ENCODE assay signal across 16 mouse cellular contexts in the genomic region with DNA sequence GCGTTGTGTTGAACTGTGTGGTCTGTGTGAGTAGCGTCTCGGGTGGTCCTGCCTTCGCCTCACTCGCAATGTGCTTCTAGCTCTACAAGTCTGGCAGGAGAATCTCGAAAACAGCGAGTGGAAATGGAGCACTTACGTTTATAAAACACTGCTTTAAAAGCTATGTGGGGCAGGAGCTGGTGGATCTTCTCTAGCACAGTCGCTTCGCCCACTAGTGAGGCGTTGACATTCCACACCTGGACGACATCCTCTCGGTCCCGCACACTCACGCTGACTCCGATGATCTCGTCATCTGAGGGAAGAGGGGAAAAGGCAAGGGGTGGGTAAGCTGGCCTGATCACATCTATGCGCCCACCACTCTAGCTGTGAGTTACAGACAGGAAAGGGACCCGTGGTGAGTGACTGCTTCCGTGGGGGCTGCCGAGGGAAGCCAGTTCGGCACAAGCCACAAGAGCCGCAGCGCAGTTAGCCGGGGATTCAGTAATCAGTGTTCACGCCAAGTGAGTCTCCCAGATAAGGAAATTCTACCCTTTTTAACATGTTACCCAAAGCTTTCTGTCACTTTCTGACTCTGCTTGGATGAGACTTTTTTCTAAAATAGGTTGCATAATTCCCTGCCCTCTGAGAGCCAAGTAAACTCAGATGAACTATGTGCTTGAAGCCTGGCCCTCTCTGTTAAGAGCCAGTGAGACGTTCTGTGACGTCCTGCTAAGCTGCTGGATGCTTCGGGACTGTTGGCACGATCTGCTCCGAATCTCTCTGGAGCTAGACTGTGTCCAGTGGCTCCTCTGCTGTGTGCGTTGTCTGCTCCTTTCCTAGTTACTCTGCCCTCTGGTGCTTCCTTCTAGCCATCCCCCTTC. TPM values are rescaled to one million over a fixed set of nuclear protein-coding genes. Genes with fewer than 3 reads are reported as not detected.
DNase-seq lines count a peak whose midpoint lies in the region; ATAC-seq and TF ChIP-seq lines count a peak whose summit lies in the region.
"Had no signal": no experiment of that assay in that cellular context is flagged by ENCODE, and none has a peak within 500 bp of the region (broad histone marks: within the 10 kb centered on the region; RNA-seq: fewer than 3 reads in every experiment).

No protein-coding gene starts in this region.

- H3K27me3 ChIP-seq in heart, embryonic 10.5 days (ENCODE audit: insufficient read depth, poor library complexity, severe bottlenecking) = no peaks in the 10 kb centered on the region; the same call in 1 of the 2 replicates
- H3K27me3 ChIP-seq in intestine, postnatal 0 days (replicated peaks; ENCODE audit: control insufficient read depth, insufficient read depth, low read length) = no peaks in the 10 kb centered on the region
- H3K27me3 ChIP-seq: embryonic facial prominence, embryonic 15.5 days; hindbrain, embryonic 12.5 days; limb, embryonic 12.5 days had no signal

- DNase-seq in heart, adult 11 months = peak; percentile 97
- DNase-seq in heart, embryonic 10.5 days (ENCODE audit: low spot score) = no peak
- DNase-seq in thymus, postnatal 14 days = peak; percentile 25
- DNase-seq in thymus, postnatal 25 days = no peak
- peak; percentile 37 for DNase-seq in heart, postnatal 25 days (ENCODE audit: low spot score)
- no peak for DNase-seq in left cerebral cortex, postnatal 36 days (ENCODE audit: low spot score in 2 of 2)
- DNase-seq: cerebellum, adult 18-20 months; kidney, adult 18-20 months; kidney, postnatal 4 days; liver, postnatal 0 days; midbrain, embryonic 14.5 days had no signal

- ATAC-seq in intestine, postnatal 0 days = no peak
- ATAC-seq: forebrain, embryonic 14.5 days; liver, postnatal 0 days had no signal

- H3K4me2 ChIP-seq in intestine, postnatal 0 days (replicated peaks; ENCODE audit: low read depth) = no peak overlapping the region
- H3K4me2 ChIP-seq: embryonic facial prominence, embryonic 15.5 days; hindbrain, embryonic 12.5 days; limb, embryonic 12.5 days had no signal

- no peak overlapping the region for H3K4me3 ChIP-seq in heart, embryonic 10.5 days
- no peak overlapping the region for H3K4me3 ChIP-seq in intestine, postnatal 0 days (ENCODE audit: low read depth, low read length)
- H3K4me3 ChIP-seq: embryonic facial prominence, embryonic 15.5 days; hindbrain, embryonic 12.5 days; limb, embryonic 12.5 days had no signal

- 0 out of 2 replicates have a peak, but pooled peaks cover 3% of the 10 kb centered on the region for H3K4me1 ChIP-seq in heart, embryonic 10.5 days
- no peaks in the 10 kb centered on the region for H3K4me1 ChIP-seq in intestine, postnatal 0 days (replicated peaks; ENCODE audit: control insufficient read depth, insufficient read depth, low read length)

- intact Hi-C loops in heart, postnatal 25 days (cut with DNase I) = no loop called here
- intact Hi-C loops in left cerebral cortex, postnatal 36 days (cut with DNase I) = no loop called here

- H3K27ac ChIP-seq in heart, embryonic 10.5 days = no peak overlapping the region
- no peak overlapping the region for H3K27ac ChIP-seq in intestine, postnatal 0 days (ENCODE audit: low read depth, low read length)
- H3K27ac ChIP-seq: embryonic facial prominence, embryonic 15.5 days; hindbrain, embryonic 12.5 days; limb, embryonic 12.5 days had no signal

- 74% methylated on average over 32 of the region's 32 CpGs for WGBS in heart, embryonic 10.5 days
- WGBS in intestine, postnatal 0 days = 84% methylated on average over 32 of the region's 32 CpGs

- H3K36me3 ChIP-seq in heart, embryonic 10.5 days = no peaks in the 10 kb centered on the region
- H3K36me3 ChIP-seq in intestine, postnatal 0 days (ENCODE audit: control insufficient read depth, insufficient read depth) = 0 out of 2 replicates have a peak, but pooled peaks cover 5% of the 10 kb centered on the region
- H3K36me3 ChIP-seq: hindbrain, embryonic 12.5 days had no signal

- H3K9me3 ChIP-seq in heart, embryonic 10.5 days = no peaks in the 10 kb centered on the region
- H3K9me3 ChIP-seq in intestine, postnatal 0 days (ENCODE audit: control insufficient read depth) = no peaks in the 10 kb centered on the region
- H3K9me3 ChIP-seq: embryonic facial prominence, embryonic 15.5 days; hindbrain, embryonic 12.5 days; limb, embryonic 12.5 days had no signal

- H3K9ac ChIP-seq in intestine, postnatal 0 days (ENCODE audit: low read depth, low read length) = no peak overlapping the region
- H3K9ac ChIP-seq: embryonic facial prominence, embryonic 15.5 days; hindbrain, embryonic 12.5 days; limb, embryonic 12.5 days; liver, postnatal 0 days had no signal

- no peak for TF ChIP-seq CTCF in intestine, postnatal 0 days (IDR thresholded peaks at IDR 0.05; ENCODE audit: low read depth)

RNA-seq across cellular contexts. Expression of gene Eif4e3, which starts 34.2 kb away (rescaled TPM):
- 4.1 and 7.1 TPM in 2 replicates for polyA plus RNA-seq in heart, embryonic 10.5 days (2016; fragmentation: Nextera tagmentation; extraction: Ambion mirVana)
- total RNA-seq in heart, postnatal 25 days (2021) = 10 to 100 TPM; 36.9 to 40.7 TPM
- total RNA-seq in left cerebral cortex, postnatal 36 days (2021) = 10 to 100 TPM; 14.9 to 17.3 TPM
- polyA plus RNA-seq in intestine, postnatal 0 days (2015; fragmentation: Nextera tagmentation; extraction: Ambion mirVana) = 6.7 and 7.4 TPM in 2 replicates

RNA-seq across cellular contexts. Expression of gene Gm20696, which starts 34.2 kb away (rescaled TPM):
- polyA plus RNA-seq in heart, embryonic 10.5 days (2016; fragmentation: Nextera tagmentation; extraction: Ambion mirVana) = 2.2 and 3.4 TPM in 2 replicates
- total RNA-seq in heart, postnatal 25 days (2021) = 1 to 10 TPM; 1.5 to 2.7 TPM
- 10 to 100 TPM in 1 of 2 experiments, 1 to 10 TPM in 1; 6.3 to 11.9 TPM for total RNA-seq in left cerebral cortex, postnatal 36 days (2021)
- 1.4 and 2.3 TPM in 2 replicates for polyA plus RNA-seq in intestine, postnatal 0 days (2015; fragmentation: Nextera tagmentation; extraction: Ambion mirVana)

Comparison
In these comparisons a context has a peak if more than half of its experiments do, and no peak if none do; other contexts are left out.
1. DNase-seq: peak in heart, adult 11 months (single experiment), thymus, postnatal 14 days (single experiment) and heart, postnatal 25 days (single experiment); none in heart, embryonic 10.5 days (single experiment), thymus, postnatal 25 days (single experiment) and left cerebral cortex, postnatal 36 days (0 of 2).